Comparison of ENCODE assay signal across 9 mouse cellular contexts in genomic region chr15:67840671-67841070, GRCm38 (mm10).
A peak's percentile ranks its signal among the peaks of the same experiment; 100 is the strongest.
DNase-seq lines count a peak whose midpoint lies in the region; ATAC-seq and TF ChIP-seq lines count a peak whose summit lies in the region.
"Had no signal": no experiment of that assay in that cellular context is flagged by ENCODE, and none has a peak within 500 bp of the region (broad histone marks: within the 10 kb centered on the region; RNA-seq: fewer than 3 reads in every experiment).

No protein-coding gene starts in this region.

- in situ Hi-C loops in Patski (cut with MboI; ENCODE audit: low pct_unique_long_range_greater_than_20kb) = no loop called here

- no peak for TF ChIP-seq CTCF in Patski (IDR thresholded peaks at IDR 0.05)

- no peaks in the 10 kb centered on the region for H3K9me3 ChIP-seq in intestine, embryonic 16.5 days (ENCODE audit: control insufficient read depth, low read length)
- no peaks in the 10 kb centered on the region for H3K9me3 ChIP-seq in hindbrain, embryonic 14.5 days (ENCODE audit: control insufficient read depth, low read length)

- no peaks in the 10 kb centered on the region for H3K4me1 ChIP-seq in intestine, embryonic 16.5 days (ENCODE audit: control insufficient read depth, insufficient read depth, low read length)
- H3K4me1 ChIP-seq in hindbrain, embryonic 14.5 days (replicated peaks; ENCODE audit: control insufficient read depth, insufficient read depth, low read length) = no peaks in the 10 kb centered on the region

- no peak overlapping the region for H3K27ac ChIP-seq in intestine, embryonic 16.5 days (ENCODE audit: low read length)
- no peak overlapping the region for H3K27ac ChIP-seq in hindbrain, embryonic 14.5 days
- H3K27ac ChIP-seq: liver, embryonic 14.5 days had no signal

- peak; percentile 57 for ATAC-seq in Patski
- no peak for ATAC-seq in intestine, embryonic 16.5 days
- no peak for ATAC-seq in hindbrain, embryonic 14.5 days (ENCODE audit: low FRiP score)

- H3K4me2 ChIP-seq in intestine, embryonic 16.5 days (ENCODE audit: low read depth, low read length) = no peak overlapping the region
- H3K4me2 ChIP-seq in hindbrain, embryonic 14.5 days (replicated peaks) = no peak overlapping the region

- H3K36me3 ChIP-seq in intestine, embryonic 16.5 days (ENCODE audit: control insufficient read depth, insufficient read depth, low read length) = no peaks in the 10 kb centered on the region
- no peaks in the 10 kb centered on the region for H3K36me3 ChIP-seq in hindbrain, embryonic 14.5 days (replicated peaks; ENCODE audit: control insufficient read depth, insufficient read depth)

- 73% methylated on average over 3 of the region's 3 CpGs for WGBS in intestine, embryonic 16.5 days
- 91% methylated on average over 3 of the region's 3 CpGs for WGBS in hindbrain, embryonic 14.5 days

- DNase-seq in Patski (ENCODE audit: low read depth, low spot score) (no peak), liver (no peak)
- peak; percentile 72 for DNase-seq in brain, embryonic 18.5 days (ENCODE audit: low read depth, low spot score)
- peak; percentile 21 to 46 for DNase-seq in layer of hippocampus, postnatal 10 days (ENCODE audit: low spot score in 2 of 2)
- peak; percentile 72 for DNase-seq in right cerebral cortex, adult 2 months (ENCODE audit: low spot score in 2 of 2)
- no peak for DNase-seq in hindbrain, embryonic 14.5 days (ENCODE audit: low spot score)
- DNase-seq: cerebellum, adult 11 months had no signal

- no peak overlapping the region for H3K9ac ChIP-seq in intestine, embryonic 16.5 days (ENCODE audit: low read depth, low read length)
- H3K9ac ChIP-seq in hindbrain, embryonic 14.5 days = no peak overlapping the region
- H3K9ac ChIP-seq: liver, embryonic 14.5 days had no signal

- no peak overlapping the region for H3K4me3 ChIP-seq in intestine, embryonic 16.5 days (ENCODE audit: low read length)
- H3K4me3 ChIP-seq in hindbrain, embryonic 14.5 days (replicated peaks; ENCODE audit: low read length) = no peak overlapping the region

- POLR2A ChIA-PET in Patski (lab: Charles Lee) = no interaction called here

- CTCF ChIA-PET in Patski (lab: Charles Lee) = no interaction called here

- H3K27me3 ChIP-seq in Patski = peaks cover 8% of the 10 kb centered on the region
- H3K27me3 ChIP-seq in intestine, embryonic 16.5 days (replicated peaks; ENCODE audit: control insufficient read depth, insufficient read depth, low read length) = no peaks in the 10 kb centered on the region
- H3K27me3 ChIP-seq in hindbrain, embryonic 14.5 days (ENCODE audit: control insufficient read depth, insufficient read depth, low read length) = no peaks in the 10 kb centered on the region

Comparison
In these comparisons a context has a peak if more than half of its experiments do, and no peak if none do; other contexts are left out.
1. DNase-seq: peak in brain, embryonic 18.5 days (single experiment), layer of hippocampus, postnatal 10 days (2 of 2) and right cerebral cortex, adult 2 months (2 of 2); none in Patski (single experiment), liver (single experiment) and hindbrain, embryonic 14.5 days (single experiment).